36 mouse cellular contexts compared by ENCODE assay signal in genomic region chr3:113574138-113574537, GRCm38 (mm10). TPM values are rescaled to one million over a fixed set of nuclear protein-coding genes. Genes with fewer than 3 reads are reported as not detected.
A peak's percentile ranks its signal among the peaks of the same experiment; 100 is the strongest.
DNase-seq lines count a peak whose midpoint lies in the region; ATAC-seq and TF ChIP-seq lines count a peak whose summit lies in the region.
"Had no signal": no experiment of that assay in that cellular context is flagged by ENCODE, and none has a peak within 500 bp of the region (broad histone marks: within the 10 kb centered on the region; RNA-seq: fewer than 3 reads in every experiment).

No protein-coding gene starts in this region.

- DNase-seq in adrenal gland, postnatal 10 days, result peak; percentile 14
- DNase-seq in adrenal gland, adult 8-10 months, result no peak
- no peak for DNase-seq in CH12.LX (ENCODE audit: extremely low read depth)
- DNase-seq in layer of hippocampus, adult 18-20 months (ENCODE audit: low spot score in 2 of 2), result no peak
- no peak for DNase-seq in stomach, postnatal 0 days (ENCODE audit: low spot score)
- DNase-seq: cerebellum, adult 18-20 months; cerebellum, postnatal 10 days; heart, postnatal 10 days; kidney, adult 2 months; kidney, postnatal 10 days; layer of hippocampus, adult 9-11 months; lung, postnatal 36 days; right cerebral cortex, postnatal 25 days; thymus, adult 2 months; thymus, postnatal 36 days had no signal

- H3K27ac ChIP-seq in intestine, embryonic 15.5 days, result no peak overlapping the region
- H3K27ac ChIP-seq in intestine, postnatal 0 days (ENCODE audit: low read depth, low read length), result no peak overlapping the region
- H3K27ac ChIP-seq in CH12.LX (ENCODE audit: insufficient read depth, low read depth), result no peak overlapping the region
- no peak overlapping the region for H3K27ac ChIP-seq in liver, embryonic 16.5 days (ENCODE audit: low read length)
- H3K27ac ChIP-seq in stomach, postnatal 0 days (replicated peaks), result no peak overlapping the region
- H3K27ac ChIP-seq: embryonic facial prominence, embryonic 13.5 days; forebrain, embryonic 10.5 days; heart, embryonic 13.5 days; hindbrain, embryonic 14.5 days; limb, embryonic 10.5 days; limb, embryonic 15.5 days; midbrain, embryonic 12.5 days had no signal

- H3K79me2 ChIP-seq in CH12.LX (replicated peaks; ENCODE audit: control insufficient read depth, extremely low read depth, insufficient read depth, poor library complexity, severe bottlenecking), result no peaks in the 10 kb centered on the region

- TF ChIP-seq POLR2A in CH12.LX (IDR thresholded peaks at IDR 0.05; ENCODE audit: low read depth, low read length), result no peak

- no peaks in the 10 kb centered on the region for H3K4me1 ChIP-seq in intestine, embryonic 15.5 days (replicated peaks)
- H3K4me1 ChIP-seq in intestine, postnatal 0 days (replicated peaks; ENCODE audit: control insufficient read depth, insufficient read depth, low read length), result no peaks in the 10 kb centered on the region
- H3K4me1 ChIP-seq in CH12.LX (ENCODE audit: control insufficient read depth in 1 of 2, insufficient read depth in 2 of 2), result no peaks in the 10 kb centered on the region
- no peaks in the 10 kb centered on the region for H3K4me1 ChIP-seq in liver, embryonic 16.5 days (ENCODE audit: control insufficient read depth, low read depth, low read length)
- H3K4me1 ChIP-seq in stomach, postnatal 0 days (replicated peaks; ENCODE audit: control insufficient read depth, insufficient read depth), result no peaks in the 10 kb centered on the region
- H3K4me1 ChIP-seq: embryonic facial prominence, embryonic 13.5 days; forebrain, embryonic 10.5 days; heart, embryonic 13.5 days; limb, embryonic 10.5 days; limb, embryonic 15.5 days; midbrain, embryonic 12.5 days had no signal

- WGBS in intestine, embryonic 15.5 days, result 52% methylated on average over 2 of the region's 2 CpGs
- 42% methylated on average over 2 of the region's 2 CpGs for WGBS in intestine, postnatal 0 days
- WGBS in liver, embryonic 16.5 days (ENCODE audit: insufficient replicate concordance), result 49% methylated on average over 2 of the region's 2 CpGs
- WGBS in stomach, postnatal 0 days, result 48% methylated on average over 2 of the region's 2 CpGs

- dilution Hi-C loops in CH12.LX (cut with MboI; ENCODE audit: extremely low pct_ligation_motif_present, extremely low pct_unique_long_range_greater_than_20kb, low sequenced_read_pairs), result no loop called here

- no peak overlapping the region for H3K9ac ChIP-seq in intestine, embryonic 15.5 days
- H3K9ac ChIP-seq in intestine, postnatal 0 days (ENCODE audit: low read depth, low read length), result no peak overlapping the region
- peak overlapping the region; percentile 85 for H3K9ac ChIP-seq in CH12.LX (ENCODE audit: insufficient read depth, low read depth)
- H3K9ac ChIP-seq in liver, embryonic 16.5 days (ENCODE audit: low read depth, low read length), result no peak overlapping the region
- no peak overlapping the region for H3K9ac ChIP-seq in stomach, postnatal 0 days (ENCODE audit: low read length)
- H3K9ac ChIP-seq: embryonic facial prominence, embryonic 13.5 days; heart, embryonic 13.5 days; hindbrain, embryonic 14.5 days; limb, embryonic 15.5 days; midbrain, embryonic 12.5 days had no signal

- TF ChIP-seq EP300 in CH12.LX (IDR thresholded peaks at IDR 0.05; ENCODE audit: low read length), result no peak
- TF ChIP-seq EP300 in stomach, postnatal 0 days (optimal IDR thresholded peaks at IDR 0.05), result no peak

- H3K4me3 ChIP-seq in intestine, embryonic 15.5 days (replicated peaks), result no peak overlapping the region
- no peak overlapping the region for H3K4me3 ChIP-seq in intestine, postnatal 0 days (ENCODE audit: low read depth, low read length)
- peak overlapping the region in 1 of 3 experiments; percentile 7 for H3K4me3 ChIP-seq in CH12.LX (replicated peaks in 1 of 3; ENCODE audit: low read depth in 2 of 3, low read length in 2 of 3, poor library complexity in 1 of 3)
- H3K4me3 ChIP-seq in liver, embryonic 16.5 days (ENCODE audit: low read depth, low read length), result no peak overlapping the region
- H3K4me3 ChIP-seq in stomach, postnatal 0 days (ENCODE audit: low read depth, low read length), result no peak overlapping the region
- H3K4me3 ChIP-seq: embryonic facial prominence, embryonic 13.5 days; forebrain, embryonic 10.5 days; heart, embryonic 13.5 days; limb, embryonic 10.5 days; limb, embryonic 15.5 days; midbrain, embryonic 12.5 days had no signal

- TF ChIP-seq RAD21 in CH12.LX (IDR thresholded peaks at IDR 0.05; ENCODE audit: low read depth, low read length), result no peak

- H3K36me3 ChIP-seq in intestine, embryonic 15.5 days, result no peaks in the 10 kb centered on the region
- H3K36me3 ChIP-seq in intestine, postnatal 0 days (ENCODE audit: control insufficient read depth, insufficient read depth), result no peaks in the 10 kb centered on the region
- no peaks in the 10 kb centered on the region for H3K36me3 ChIP-seq in CH12.LX (replicated peaks in 1 of 2; ENCODE audit: control insufficient read depth in 1 of 2, insufficient read depth in 1 of 2, low read length in 1 of 2)
- no peaks in the 10 kb centered on the region for H3K36me3 ChIP-seq in liver, embryonic 16.5 days (ENCODE audit: control insufficient read depth, insufficient read depth)
- H3K36me3 ChIP-seq in stomach, postnatal 0 days (ENCODE audit: control insufficient read depth, insufficient read depth, low read length), result no peaks in the 10 kb centered on the region
- H3K36me3 ChIP-seq: embryonic facial prominence, embryonic 13.5 days; forebrain, embryonic 10.5 days; heart, embryonic 13.5 days; limb, embryonic 10.5 days; limb, embryonic 15.5 days; midbrain, embryonic 12.5 days had no signal

- peak; percentile 59; the same call in 1 of the 2 replicates for ATAC-seq in intestine, embryonic 15.5 days
- ATAC-seq in intestine, postnatal 0 days, result no peak
- peak; percentile 87 for ATAC-seq in liver, embryonic 16.5 days (ENCODE audit: low read depth)
- ATAC-seq in stomach, postnatal 0 days (ENCODE audit: low FRiP score, low TSS enrichment), result no peak
- ATAC-seq: forebrain, embryonic 16.5 days; inflammation-experienced regulatory T-cells, adult 6 months had no signal

- H3K4me2 ChIP-seq in intestine, embryonic 15.5 days (replicated peaks), result no peak overlapping the region
- no peak overlapping the region for H3K4me2 ChIP-seq in intestine, postnatal 0 days (replicated peaks; ENCODE audit: low read depth)
- peak overlapping the region; percentile 82 for H3K4me2 ChIP-seq in CH12.LX (ENCODE audit: insufficient read depth, low read depth, poor library complexity, severe bottlenecking)
- no peak overlapping the region for H3K4me2 ChIP-seq in liver, embryonic 16.5 days (ENCODE audit: low read depth, low read length)
- H3K4me2 ChIP-seq in stomach, postnatal 0 days (replicated peaks; ENCODE audit: low read depth), result no peak overlapping the region
- H3K4me2 ChIP-seq: embryonic facial prominence, embryonic 13.5 days; heart, embryonic 13.5 days; hindbrain, embryonic 14.5 days; limb, embryonic 15.5 days; midbrain, embryonic 12.5 days had no signal

- no peak for TF ChIP-seq CTCF in intestine, postnatal 0 days (IDR thresholded peaks at IDR 0.05; ENCODE audit: low read depth)
- no peak for TF ChIP-seq CTCF in CH12.LX (conservative IDR thresholded peaks at IDR 0.05 in 1 of 2, IDR thresholded peaks at IDR 0.05 in 1 of 2; ENCODE audit: low read depth in 2 of 2, low read length in 2 of 2)
- no peak for TF ChIP-seq CTCF in stomach, postnatal 0 days (IDR thresholded peaks at IDR 0.05; ENCODE audit: low read depth)

- H3K9me3 ChIP-seq in intestine, embryonic 15.5 days, result no peaks in the 10 kb centered on the region
- H3K9me3 ChIP-seq in intestine, postnatal 0 days (ENCODE audit: control insufficient read depth), result no peaks in the 10 kb centered on the region
- H3K9me3 ChIP-seq in CH12.LX (replicated peaks; ENCODE audit: low read length), result no peaks in the 10 kb centered on the region
- no peaks in the 10 kb centered on the region for H3K9me3 ChIP-seq in liver, embryonic 16.5 days (replicated peaks; ENCODE audit: control insufficient read depth, low read length)
- H3K9me3 ChIP-seq in stomach, postnatal 0 days (ENCODE audit: control insufficient read depth, low read length), result no peaks in the 10 kb centered on the region
- H3K9me3 ChIP-seq: embryonic facial prominence, embryonic 13.5 days; forebrain, embryonic 10.5 days; heart, embryonic 13.5 days; limb, embryonic 10.5 days; limb, embryonic 15.5 days; midbrain, embryonic 12.5 days had no signal

- in situ Hi-C loops in CH12.LX (cut with MboI; ENCODE audit: low pct_ligation_motif_present, low pct_unique_long_range_greater_than_20kb, low sequenced_read_pairs), result no loop called here

- H3K27me3 ChIP-seq in intestine, embryonic 15.5 days (replicated peaks), result no peaks in the 10 kb centered on the region
- H3K27me3 ChIP-seq in intestine, postnatal 0 days (replicated peaks; ENCODE audit: control insufficient read depth, insufficient read depth, low read length), result no peaks in the 10 kb centered on the region
- H3K27me3 ChIP-seq in CH12.LX (replicated peaks), result no peaks in the 10 kb centered on the region
- no peaks in the 10 kb centered on the region for H3K27me3 ChIP-seq in liver, embryonic 16.5 days (ENCODE audit: control insufficient read depth, insufficient read depth, low read depth, low read length)
- no peaks in the 10 kb centered on the region for H3K27me3 ChIP-seq in stomach, postnatal 0 days (ENCODE audit: control insufficient read depth, insufficient read depth, low read length)
- H3K27me3 ChIP-seq: embryonic facial prominence, embryonic 13.5 days; heart, embryonic 13.5 days; limb, embryonic 15.5 days; midbrain, embryonic 12.5 days had no signal

RNA-seq across cellular contexts. Expression of gene Amy1, which starts 32.4 kb away (rescaled TPM):
- total RNA-seq in adrenal gland, postnatal 10 days (2021), result 10 to 100 TPM; 33.0 to 60.6 TPM
- 10 to 100 TPM; 14.1 to 39.6 (median 29.0) TPM for total RNA-seq in adrenal gland, adult 8-10 months (2022)
- polyA plus RNA-seq in intestine, embryonic 15.5 days (2015; fragmentation: Nextera tagmentation; extraction: Ambion mirVana), result 2.2 and 2.7 TPM in 2 replicates
- polyA plus RNA-seq in intestine, postnatal 0 days (2015; fragmentation: Nextera tagmentation; extraction: Ambion mirVana), result 1.1 and 2.5 TPM in 2 replicates
- total RNA-seq in CH12.LX (2012; rRNA removed), result 0.17 TPM in 2 replicates
- total RNA-seq in CH12.LX (2014; rRNA removed), result 0.71 and 2.0 TPM in 2 replicates
- 0.67 and 2.1 TPM in 2 replicates for polyA plus RNA-seq in CH12.LX (2012; ENCODE audit: insufficient read length, low read depth)
- polyA plus RNA-seq in liver, embryonic 16.5 days (2015; fragmentation: Nextera tagmentation; extraction: Ambion mirVana), result 31.7 and 35.1 TPM in 2 replicates
- total RNA-seq in layer of hippocampus, adult 18-20 months (2021), result 10 to 100 TPM; 11.4 to 12.6 TPM
- polyA plus RNA-seq in stomach, postnatal 0 days (2015; fragmentation: Nextera tagmentation; extraction: Ambion mirVana), result 2.0 and 2.2 TPM in 2 replicates

RNA-seq across cellular contexts. Expression of gene Amy2a1, which starts 41.9 kb away (rescaled TPM):
- not detected for total RNA-seq in adrenal gland, postnatal 10 days (2021)
- total RNA-seq in adrenal gland, adult 8-10 months (2022), result not detected
- 1,297 and 3,563 TPM in 2 replicates for polyA plus RNA-seq in intestine, embryonic 15.5 days (2015; fragmentation: Nextera tagmentation; extraction: Ambion mirVana)
- 5.9 and 12.7 TPM in 2 replicates for polyA plus RNA-seq in intestine, postnatal 0 days (2015; fragmentation: Nextera tagmentation; extraction: Ambion mirVana)
- not detected in 2 replicates for total RNA-seq in CH12.LX (2012; rRNA removed)
- not detected in 2 replicates for total RNA-seq in CH12.LX (2014; rRNA removed)
- polyA plus RNA-seq in CH12.LX (2012; ENCODE audit: insufficient read length, low read depth), result not detected in 2 replicates
- 17.2 and 66.8 TPM in 2 replicates for polyA plus RNA-seq in liver, embryonic 16.5 days (2015; fragmentation: Nextera tagmentation; extraction: Ambion mirVana)
- total RNA-seq in layer of hippocampus, adult 18-20 months (2021), result not detected
- 3.9 TPM in 1 of 2 replicates, not detected in the other for polyA plus RNA-seq in stomach, postnatal 0 days (2015; fragmentation: Nextera tagmentation; extraction: Ambion mirVana)
- total RNA-seq: adrenal gland, postnatal 36 days; common myeloid progenitor, adult 5-6 weeks; gastrocnemius, adult 8-10 months; granulocyte monocyte progenitor cell, adult 5-6 weeks; heart, postnatal 10 days; hematopoietic stem cell, adult 5-6 weeks; left cerebral cortex, postnatal 10 days; megakaryocyte, adult 5-6 weeks; neutrophil, adult 5-6 weeks had no signal
- polyA plus RNA-seq: embryonic facial prominence, embryonic 13.5 days; forebrain, embryonic 10.5 days; forebrain, embryonic 16.5 days; heart, embryonic 13.5 days; hindbrain, embryonic 14.5 days; inflammation-experienced regulatory T-cells, adult 6 months; kidney, adult 2 months; large intestine, adult 2 months; limb, embryonic 10.5 days; limb, embryonic 15.5 days; midbrain, embryonic 12.5 days; thymus, adult 2 months had no signal

RNA-seq across cellular contexts. Expression of gene Rnpc3, which starts 55.8 kb away (rescaled TPM):
- total RNA-seq in adrenal gland, postnatal 10 days (2021), result 10 to 100 TPM; 21.1 to 25.6 TPM
- 10 to 100 TPM; 22.6 to 33.8 (median 27.2) TPM for total RNA-seq in adrenal gland, adult 8-10 months (2022)
- polyA plus RNA-seq in intestine, embryonic 15.5 days (2015; fragmentation: Nextera tagmentation; extraction: Ambion mirVana), result 27.9 and 33.8 TPM in 2 replicates
- 18.9 and 19.8 TPM in 2 replicates for polyA plus RNA-seq in intestine, postnatal 0 days (2015; fragmentation: Nextera tagmentation; extraction: Ambion mirVana)
- 10.3 and 12.2 TPM in 2 replicates for total RNA-seq in CH12.LX (2012; rRNA removed)
- total RNA-seq in CH12.LX (2014; rRNA removed), result 18.0 and 27.6 TPM in 2 replicates
- 21.5 and 24.2 TPM in 2 replicates for polyA plus RNA-seq in CH12.LX (2012; ENCODE audit: insufficient read length, low read depth)
- polyA plus RNA-seq in liver, embryonic 16.5 days (2015; fragmentation: Nextera tagmentation; extraction: Ambion mirVana), result 16.2 and 17.6 TPM in 2 replicates
- total RNA-seq in layer of hippocampus, adult 18-20 months (2021), result 10 to 100 TPM; 25.5 to 27.9 TPM
- polyA plus RNA-seq in stomach, postnatal 0 days (2015; fragmentation: Nextera tagmentation; extraction: Ambion mirVana), result 19.4 and 21.1 TPM in 2 replicates

Comparison
In these comparisons a context has a peak if more than half of its experiments do, and no peak if none do; other contexts are left out.
1. ATAC-seq: peak in intestine, embryonic 15.5 days (single experiment) and liver, embryonic 16.5 days (single experiment); none in intestine, postnatal 0 days (single experiment) and stomach, postnatal 0 days (single experiment).
2. RNA of gene Amy2a1, which starts 41.9 kb away (polyA plus RNA-seq): 1,297 to 3,563 TPM in intestine, embryonic 15.5 days; 17.2 to 66.8 TPM in liver, embryonic 16.5 days, 5.9 to 12.7 TPM in intestine, postnatal 0 days, 3.9 TPM in stomach, postnatal 0 days and not detected in CH12.LX; every median in the first group is over 10 times any median in the second.